Mouse (Mus musculus): ENCODE results near the gene Mctp2. TPM values are rescaled to one million over a fixed set of nuclear protein-coding genes. Genes with fewer than 3 reads are reported as not detected.
"Not testable (repeated sequence)": the region's sequence is repeated elsewhere in the genome, so short reads cannot be mapped to it uniquely, and the experiment has no call there.

Mctp2 gene
- polyA plus RNA-seq, 1 experiment from 2014 or later, result 1.7 TPM

DNA sequence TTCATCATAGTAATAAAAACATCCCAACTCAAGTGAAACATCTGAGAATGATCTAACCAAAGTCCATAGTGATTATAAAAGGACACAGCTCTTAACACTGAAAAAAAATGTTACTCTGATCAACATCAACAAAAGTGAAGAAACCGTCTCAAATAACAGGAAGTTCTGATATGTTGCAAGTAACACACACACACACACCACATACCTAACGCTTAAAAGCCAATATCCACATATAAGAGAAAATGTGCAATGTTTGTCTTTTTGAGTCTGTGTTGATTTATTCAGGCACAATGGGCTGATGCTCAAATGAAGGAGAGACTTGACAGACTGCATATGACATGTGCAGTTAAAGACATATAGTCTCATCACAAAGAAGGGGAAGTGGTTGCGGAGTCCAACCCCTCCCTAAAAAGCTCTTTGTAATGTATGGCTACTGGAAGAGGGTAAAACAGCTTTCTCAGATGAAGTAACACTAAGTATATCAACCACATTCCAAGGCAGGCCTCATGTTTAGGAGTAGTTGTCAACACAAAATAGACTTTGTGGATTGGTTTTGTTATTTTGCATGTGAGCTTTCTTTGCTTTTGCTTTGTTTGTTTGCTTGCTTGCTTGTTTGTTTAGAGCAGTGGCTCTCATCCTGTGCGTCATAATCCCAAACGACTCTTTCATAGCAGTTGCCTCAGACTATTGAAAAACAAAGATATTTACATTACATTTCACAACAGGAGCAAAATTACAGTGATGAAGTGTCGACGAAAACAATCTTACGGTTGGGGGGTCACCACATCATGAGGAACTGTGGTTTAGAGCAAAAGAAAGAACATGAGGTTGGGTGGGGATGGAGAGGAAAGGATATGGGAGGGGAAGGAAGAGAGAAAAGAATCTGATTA is 45.4 kb downstream of the Mctp2 start:
- Histone ChIP-seq H3K9ac (replicated peaks) (no peak overlapping the region), H3K9me3 (ENCODE audit: low read length) (no peaks in the 10 kb centered on the region), H3K27ac (ENCODE audit: low read depth) (peak overlapping the region; percentile 55; the same call in 1 of the 2 replicates), H3K36me3 (replicated peaks; ENCODE audit: insufficient read depth, low read length) (peaks cover 3% of the 10 kb centered on the region; the same call in 1 of the 2 replicates), H3K4me1 (ENCODE audit: insufficient read depth) (peaks cover 4% of the 10 kb centered on the region; the same call in 1 of the 2 replicates), H3K27me3 (ENCODE audit: insufficient read depth, low read length) (no peaks in the 10 kb centered on the region), H3K4me3 (ENCODE audit: low read depth, low read length) (no peak overlapping the region), H3K4me2 (ENCODE audit: low read depth, low read length) (no peak overlapping the region)
- peak; percentile 67 for ATAC-seq
- 47% methylated on average over 8 of the region's 8 CpGs for WGBS (ENCODE audit: insufficient replicate concordance)
- DNase-seq, result no peak
- TF ChIP-seq EP300 (IDR thresholded peaks at IDR 0.05; ENCODE audit: low read depth), result no peak
- no peak for TF ChIP-seq CTCF (IDR thresholded peaks at IDR 0.05; ENCODE audit: low read depth)

DNA sequence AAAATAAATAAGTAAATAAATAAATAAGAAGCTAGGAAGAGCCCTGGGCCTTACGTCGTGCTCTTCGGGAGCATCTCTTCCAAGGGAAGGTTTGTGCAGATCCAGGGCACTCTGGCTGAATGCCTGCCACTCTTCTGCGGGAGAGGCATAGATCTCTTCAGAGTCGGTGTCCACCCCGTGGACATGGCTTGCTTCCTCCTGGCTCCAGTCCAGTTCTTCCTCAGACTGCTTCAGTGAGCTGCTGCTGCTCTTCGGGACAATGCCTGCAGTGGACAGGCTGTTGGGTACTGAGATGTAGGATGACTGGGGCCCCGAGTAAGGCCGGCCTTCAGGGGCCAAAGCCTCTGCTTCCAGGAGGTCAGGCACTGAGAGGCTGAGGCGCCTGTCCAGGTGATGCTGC is 47.4 kb downstream of the Mctp2 start:
- no peaks in the 10 kb centered on the region for H3K9me3 ChIP-seq (ENCODE audit: low read length)
- no peak overlapping the region for H3K4me3 ChIP-seq (ENCODE audit: low read depth, low read length)
- 75% methylated on average over 10 of the region's 10 CpGs for WGBS (ENCODE audit: insufficient replicate concordance)
- H3K4me1 ChIP-seq (ENCODE audit: insufficient read depth), result no peaks in the 10 kb centered on the region; the same call in 1 of the 2 replicates
- ATAC-seq (no peak), DNase-seq (no peak)
- H3K27ac ChIP-seq (ENCODE audit: low read depth), result no peak overlapping the region
- no peak overlapping the region for H3K4me2 ChIP-seq (ENCODE audit: low read depth, low read length)
- no peak for TF ChIP-seq CTCF (IDR thresholded peaks at IDR 0.05; ENCODE audit: low read depth)
- no peak for TF ChIP-seq EP300 (IDR thresholded peaks at IDR 0.05; ENCODE audit: low read depth)
- H3K9ac ChIP-seq (replicated peaks), result no peak overlapping the region
- peaks cover 3% of the 10 kb centered on the region; the same call in 1 of the 2 replicates for H3K36me3 ChIP-seq (replicated peaks; ENCODE audit: insufficient read depth, low read length)
- no peaks in the 10 kb centered on the region for H3K27me3 ChIP-seq (ENCODE audit: insufficient read depth, low read length)

DNA sequence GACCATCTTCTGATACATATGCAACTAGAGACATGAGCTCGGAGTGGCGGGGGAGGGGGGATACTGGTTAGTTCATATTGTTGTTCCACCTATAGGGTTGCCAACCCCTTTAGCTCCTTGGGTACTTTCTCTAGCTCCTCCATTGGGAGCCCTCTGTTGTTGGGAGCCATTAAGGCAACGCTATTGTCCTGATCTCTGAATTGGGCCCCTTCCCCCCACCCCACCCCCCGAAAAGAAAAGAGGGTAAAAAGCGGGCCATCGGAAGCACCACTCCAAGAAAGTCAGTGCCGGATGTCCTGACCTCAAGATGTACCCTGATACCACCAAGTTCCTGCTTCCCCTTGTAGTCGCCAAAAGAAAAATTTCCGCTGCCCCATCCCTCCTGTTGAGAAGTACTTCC is 56.1 kb downstream of the Mctp2 start:
- ATAC-seq; DNase-seq; H3K27ac ChIP-seq (ENCODE audit: low read depth); H3K36me3 ChIP-seq (replicated peaks; ENCODE audit: insufficient read depth, low read length); H3K4me3 ChIP-seq (ENCODE audit: low read depth, low read length); H3K9ac ChIP-seq (replicated peaks); H3K4me1 ChIP-seq (ENCODE audit: insufficient read depth); H3K9me3 ChIP-seq (ENCODE audit: low read length); H3K27me3 ChIP-seq (ENCODE audit: insufficient read depth, low read length); H3K4me2 ChIP-seq (ENCODE audit: low read depth, low read length): not testable (repeated sequence)
- WGBS (ENCODE audit: insufficient replicate concordance), result 79% methylated on average over 7 of the region's 9 CpGs

DNA sequence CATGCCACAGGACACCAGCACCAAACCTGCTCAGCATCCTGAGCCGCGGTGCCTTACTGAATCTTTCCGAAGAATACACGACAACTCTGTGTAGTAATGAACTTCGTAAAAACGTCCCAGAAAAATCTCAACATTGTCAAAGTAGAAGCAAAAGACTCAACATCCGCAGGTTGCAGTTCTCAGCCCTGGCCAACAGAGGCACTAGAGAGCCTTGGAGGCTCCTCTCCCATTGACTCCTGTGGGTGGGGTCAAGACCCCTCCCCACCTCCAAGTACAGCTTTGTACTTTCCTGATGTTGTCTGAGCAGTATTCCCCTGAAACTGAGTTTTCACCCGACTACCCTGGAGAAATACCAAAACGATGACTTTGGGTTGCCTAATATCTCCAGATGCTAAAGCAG is 65.1 kb downstream of the Mctp2 start:
- DNase-seq (no peak), ATAC-seq (no peak)
- Histone ChIP-seq H3K36me3 (replicated peaks; ENCODE audit: insufficient read depth, low read length) (0 out of 2 replicates have a peak, but pooled peaks cover 7% of the 10 kb centered on the region), H3K27me3 (ENCODE audit: insufficient read depth, low read length) (no peaks in the 10 kb centered on the region), H3K4me3 (ENCODE audit: low read depth, low read length) (no peak overlapping the region), H3K4me1 (ENCODE audit: insufficient read depth) (no peaks in the 10 kb centered on the region), H3K9ac (replicated peaks) (no peak overlapping the region), H3K4me2 (ENCODE audit: low read depth, low read length) (no peak overlapping the region), H3K27ac (ENCODE audit: low read depth) (no peak overlapping the region), H3K9me3 (ENCODE audit: low read length) (no peaks in the 10 kb centered on the region)
- WGBS (ENCODE audit: insufficient replicate concordance), result 86% methylated on average over 9 of the region's 9 CpGs
- TF ChIP-seq EP300 (IDR thresholded peaks at IDR 0.05; ENCODE audit: low read depth) (no peak), CTCF (IDR thresholded peaks at IDR 0.05; ENCODE audit: low read depth) (peak; percentile 45)

- Histone ChIP-seq H3K27ac (ENCODE audit: low read depth) (no peak overlapping the region), H3K9me3 (ENCODE audit: low read length) (no peaks in the 10 kb centered on the region), H3K36me3 (replicated peaks; ENCODE audit: insufficient read depth, low read length) (0 out of 2 replicates have a peak, but pooled peaks cover 3% of the 10 kb centered on the region), H3K4me1 (ENCODE audit: insufficient read depth) (no peaks in the 10 kb centered on the region), H3K9ac (replicated peaks) (no peak overlapping the region), H3K4me3 (ENCODE audit: low read depth, low read length) (no peak overlapping the region), H3K4me2 (ENCODE audit: low read depth, low read length) (no peak overlapping the region), H3K27me3 (ENCODE audit: insufficient read depth, low read length) (no peaks in the 10 kb centered on the region)
- peak; percentile 34 for DNase-seq
- peak; percentile 31; the same call in 1 of the 2 replicates for ATAC-seq
- 28% methylated on average over 3 of the region's 3 CpGs for WGBS (ENCODE audit: insufficient replicate concordance)
- TF ChIP-seq EP300 (IDR thresholded peaks at IDR 0.05; ENCODE audit: low read depth) (no peak), CTCF (IDR thresholded peaks at IDR 0.05; ENCODE audit: low read depth) (peak; percentile 90)
Observed at GRCm38 (mm10) chr7:72239782-72240493, 66.5 kb downstream of the Mctp2 start.

DNA sequence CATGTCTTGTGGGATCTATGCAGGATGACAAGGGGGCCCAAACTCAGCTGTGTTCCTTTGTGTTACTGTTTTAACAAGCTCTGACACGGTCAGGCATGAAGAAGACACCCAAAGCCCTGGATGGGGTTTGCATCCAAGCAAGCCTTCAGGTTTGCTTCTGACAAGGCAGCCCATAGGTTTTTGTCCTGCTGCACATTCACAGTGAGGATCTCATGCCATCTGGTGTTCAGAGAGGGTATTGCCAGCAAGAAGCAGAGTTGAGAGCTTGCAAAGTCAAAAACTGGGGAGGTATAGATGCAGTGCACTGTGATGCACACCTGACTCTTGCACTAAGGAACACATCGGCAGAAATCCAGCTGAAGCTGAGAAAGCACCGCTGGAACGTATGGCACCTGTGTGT is 67.8 kb downstream of the Mctp2 start:
- Histone ChIP-seq H3K9ac (replicated peaks) (no peak overlapping the region), H3K4me2 (ENCODE audit: low read depth, low read length) (no peak overlapping the region), H3K4me1 (ENCODE audit: insufficient read depth) (no peaks in the 10 kb centered on the region), H3K36me3 (replicated peaks; ENCODE audit: insufficient read depth, low read length) (0 out of 2 replicates have a peak, but pooled peaks cover under 1% of the 10 kb centered on the region), H3K9me3 (ENCODE audit: low read length) (no peaks in the 10 kb centered on the region), H3K4me3 (ENCODE audit: low read depth, low read length) (no peak overlapping the region), H3K27ac (ENCODE audit: low read depth) (no peak overlapping the region), H3K27me3 (ENCODE audit: insufficient read depth, low read length) (no peaks in the 10 kb centered on the region)
- no peak for TF ChIP-seq EP300 (IDR thresholded peaks at IDR 0.05; ENCODE audit: low read depth)
- TF ChIP-seq CTCF (IDR thresholded peaks at IDR 0.05; ENCODE audit: low read depth), result peak; percentile 86
- ATAC-seq (no peak), DNase-seq (peak; percentile 66)
- 44% methylated on average over 4 of the region's 4 CpGs for WGBS (ENCODE audit: insufficient replicate concordance)
